Mouse (Mus musculus) adrenal gland, postnatal 10 days (tissue): ENCODE results near the gene Mavs. TPM values are rescaled to one million over a fixed set of nuclear protein-coding genes. Genes with fewer than 3 reads are reported as not detected.
A peak's percentile ranks its signal among the peaks of the same experiment; 100 is the strongest.
"Not testable (repeated sequence)": the region's sequence is repeated elsewhere in the genome, so short reads cannot be mapped to it uniquely, and the experiment has no call there.

Source experiments
- DNase-seq: peaks from one replicate; pipeline ENCODE4 v3.0.0; 2021; ENCODE audit warnings: mixed read lengths
- total RNA-seq, 2 experiments: library from RNA; stranded (reverse); gene quantifications; 2 replicates each; pipeline ENCODE4 v1.2.3; 2021

Gene Mavs
- total RNA-seq, 2 experiments from 2014 or later = 36.2 to 46.4 TPM

GRCm38 (mm10) chr2:131209969-131210792 lies 23.7 kb upstream of the Mavs start:
- DNase-seq = peak; percentile 97

GRCm38 (mm10) chr2:131211026-131211615 lies 22.7 kb upstream of the Mavs start:
- peak; percentile 57 for DNase-seq

- no peak for DNase-seq
These were observed 20.1 kb upstream of the Mavs start for GRCm38 (mm10) chr2:131213773-131214172.

GRCm38 (mm10) chr2:131215941-131216858 lies 17.7 kb upstream of the Mavs start:
- peak; percentile 41 for DNase-seq

- no peak for DNase-seq
These were observed 13.8 kb upstream of the Mavs start for GRCm38 (mm10) chr2:131220030-131220429.

GRCm38 (mm10) chr2:131221853-131222515 lies 11.9 kb upstream of the Mavs start:
- no peak for DNase-seq

GRCm38 (mm10) chr2:131222562-131222961 lies 11.3 kb upstream of the Mavs start:
- DNase-seq = no peak

- peak; percentile 35 for DNase-seq
These were observed 10.3 kb upstream of the Mavs start for GRCm38 (mm10) chr2:131223569-131223968.

GRCm38 (mm10) chr2:131225178-131225577 lies 8.7 kb upstream of the Mavs start:
- no peak for DNase-seq

- DNase-seq = not testable (repeated sequence)
These were observed 7.2 kb upstream of the Mavs start for GRCm38 (mm10) chr2:131226669-131227068.

- no peak for DNase-seq
These were observed 6.6 kb upstream of the Mavs start for GRCm38 (mm10) chr2:131227243-131227642.

GRCm38 (mm10) chr2:131232558-131232957 lies 1.3 kb upstream of the Mavs start:
- no peak for DNase-seq

GRCm38 (mm10) chr2:131234127-131234650 lies 326 bp downstream of the Mavs start:
- DNase-seq = peak; percentile 58

GRCm38 (mm10) chr2:131234970-131235635 lies 1.2 kb downstream of the Mavs start:
- DNase-seq = peak; percentile 37

- no peak for DNase-seq
These were observed 8.3 kb downstream of the Mavs start for GRCm38 (mm10) chr2:131242180-131242579.

GRCm38 (mm10) chr2:131242929-131243328 lies 9.1 kb downstream of the Mavs start:
- no peak for DNase-seq

- DNase-seq = peak; percentile 80
These were observed 19.9 kb downstream of the Mavs start for GRCm38 (mm10) chr2:131253681-131254328.

GRCm38 (mm10) chr2:131254329-131254713 lies 20.5 kb downstream of the Mavs start:
- peak; percentile 59 for DNase-seq

- no peak for DNase-seq
These were observed 21.9 kb downstream of the Mavs start for GRCm38 (mm10) chr2:131255738-131256137.

- no peak for DNase-seq
These were observed 24.8 kb downstream of the Mavs start for GRCm38 (mm10) chr2:131258693-131259092.
